Mouse (Mus musculus) bone marrow, adult 2 months (tissue): ENCODE measurements around the gene Fanca.

Experiments used
- CTCF ChIP-seq: fragments of 200-500 bp; IDR thresholded peaks from 2 replicates; pipeline ENCODE4 v1.5.1; 2011; ENCODE audit warnings: low read length, control low read depth; ENCODE audit not compliant: control insufficient read depth, insufficient read depth
- POLR2A ChIP-seq: fragments of 200-500 bp; IDR thresholded peaks from 2 replicates; pipeline ENCODE4 v1.6.1; 2011; ENCODE audit warnings: low read depth, mild to moderate bottlenecking, control low read depth, low read length, borderline replicate concordance; ENCODE audit not compliant: control insufficient read depth

DNA sequence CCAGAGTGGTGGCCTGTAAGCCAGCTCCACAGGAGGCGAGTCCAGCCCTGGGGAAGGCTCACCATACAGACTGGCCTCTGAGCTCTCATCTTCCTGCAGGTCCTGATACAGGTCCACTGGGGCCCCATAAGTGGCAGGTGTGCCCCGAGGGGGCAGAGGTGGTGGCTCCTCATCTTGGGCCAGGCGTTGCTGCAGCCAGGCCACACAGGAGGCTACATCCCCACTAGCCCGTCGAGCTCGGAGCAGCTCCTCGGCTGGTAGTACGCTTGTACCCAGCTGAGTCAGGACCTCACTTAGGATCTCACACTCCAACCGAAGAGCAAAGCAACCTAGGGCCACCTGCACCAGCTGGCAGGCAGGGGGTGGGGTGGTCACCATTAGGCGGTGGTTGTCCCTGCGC is 84.6 kb downstream of the Fanca start:
- TF ChIP-seq CTCF, result no peak
- no peak for TF ChIP-seq POLR2A
